Mouse (Mus musculus): ENCODE measurements around the gene Rasgef1a. TPM values are rescaled to one million over a fixed set of nuclear protein-coding genes. Genes with fewer than 3 reads are reported as not detected.

Rasgef1a gene
- polyA plus RNA-seq, 1 experiment from 2014 or later = 0.19 TPM

- no peaks in the 10 kb centered on the region for H3K9me3 ChIP-seq (ENCODE audit: control insufficient read depth, low read length)
- no peak overlapping the region for H3K4me2 ChIP-seq (ENCODE audit: low read length)
- ATAC-seq (ENCODE audit: insufficient number of reproducible peaks, insufficient read depth, low FRiP score, low read depth) = no peak
- H3K9ac ChIP-seq (ENCODE audit: low read length) = no peak overlapping the region
- H3K27me3 ChIP-seq (ENCODE audit: control insufficient read depth, insufficient read depth, low read length) = no peaks in the 10 kb centered on the region
- H3K4me3 ChIP-seq (ENCODE audit: control insufficient read depth in 1 of 2, insufficient read depth in 1 of 2, low read depth in 1 of 2, low read length in 2 of 2) = no peak overlapping the region
- peaks cover 16% of the 10 kb centered on the region in 2 experiments for H3K4me1 ChIP-seq (ENCODE audit: control insufficient read depth in 2 of 2, insufficient read depth in 2 of 2, low read length in 2 of 2)
- H3K27ac ChIP-seq (replicated peaks in 1 of 2; ENCODE audit: control insufficient read depth in 1 of 2, insufficient read depth in 1 of 2, low read depth in 2 of 2, low read length in 2 of 2) = no peak overlapping the region
- H3K36me3 ChIP-seq (ENCODE audit: control insufficient read depth, insufficient read depth, low read length) = no peaks in the 10 kb centered on the region
Measured at GRCm38 (mm10) chr6:118046924-118047323, 35.7 kb downstream of the Rasgef1a start.

DNA sequence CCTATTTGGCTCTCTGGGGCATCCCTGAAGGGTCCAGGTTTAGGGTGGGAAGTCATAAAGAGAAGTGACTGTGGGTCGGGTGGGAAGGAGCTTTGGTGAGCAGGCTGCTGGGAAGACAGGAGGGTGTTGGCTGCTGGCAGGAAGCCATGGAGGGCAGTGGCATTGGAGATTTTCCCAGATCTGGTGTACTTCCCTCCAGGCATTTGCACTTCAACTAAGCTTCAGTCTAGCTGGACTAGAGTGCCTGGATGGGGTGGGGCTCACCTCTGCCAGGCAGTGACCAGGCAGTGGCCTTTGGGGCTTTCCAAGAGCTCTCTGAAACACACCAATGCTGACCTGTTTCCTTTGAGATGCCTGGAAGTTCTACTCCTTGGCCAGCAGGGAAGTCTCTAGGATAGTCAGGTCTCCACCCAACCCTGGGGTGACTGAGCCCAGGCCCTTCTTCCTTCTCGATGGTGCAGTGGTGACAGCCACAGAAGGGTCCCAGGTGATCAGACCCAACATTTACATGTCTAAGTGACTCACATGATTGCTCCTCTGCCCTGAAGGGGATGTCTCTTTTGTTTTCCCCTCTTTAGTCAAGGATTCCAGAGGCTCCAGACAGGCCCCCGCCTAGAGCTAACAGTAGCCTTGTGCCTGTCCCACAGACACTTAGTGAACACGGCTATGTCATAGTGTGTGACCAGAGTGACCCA lies 36.7 kb downstream of the Rasgef1a start:
- Histone ChIP-seq H3K27me3 (ENCODE audit: control insufficient read depth, insufficient read depth, low read length) (no peaks in the 10 kb centered on the region), H3K4me1 (ENCODE audit: control insufficient read depth in 2 of 2, insufficient read depth in 2 of 2, low read length in 2 of 2) (peaks cover 17 to 20% of the 10 kb centered on the region in 2 experiments), H3K9me3 (ENCODE audit: control insufficient read depth, low read length) (no peaks in the 10 kb centered on the region), H3K9ac (ENCODE audit: low read length) (no peak overlapping the region), H3K4me2 (ENCODE audit: low read length) (no peak overlapping the region), H3K27ac (replicated peaks in 1 of 2; ENCODE audit: control insufficient read depth in 1 of 2, insufficient read depth in 1 of 2, low read depth in 2 of 2, low read length in 2 of 2) (no peak overlapping the region), H3K36me3 (ENCODE audit: control insufficient read depth, insufficient read depth, low read length) (no peaks in the 10 kb centered on the region), H3K4me3 (ENCODE audit: control insufficient read depth in 1 of 2, insufficient read depth in 1 of 2, low read depth in 1 of 2, low read length in 2 of 2) (no peak overlapping the region)
- 70% methylated on average over 4 of the region's 4 CpGs for WGBS
- ATAC-seq (ENCODE audit: insufficient number of reproducible peaks, insufficient read depth, low FRiP score, low read depth) = no peak

DNA sequence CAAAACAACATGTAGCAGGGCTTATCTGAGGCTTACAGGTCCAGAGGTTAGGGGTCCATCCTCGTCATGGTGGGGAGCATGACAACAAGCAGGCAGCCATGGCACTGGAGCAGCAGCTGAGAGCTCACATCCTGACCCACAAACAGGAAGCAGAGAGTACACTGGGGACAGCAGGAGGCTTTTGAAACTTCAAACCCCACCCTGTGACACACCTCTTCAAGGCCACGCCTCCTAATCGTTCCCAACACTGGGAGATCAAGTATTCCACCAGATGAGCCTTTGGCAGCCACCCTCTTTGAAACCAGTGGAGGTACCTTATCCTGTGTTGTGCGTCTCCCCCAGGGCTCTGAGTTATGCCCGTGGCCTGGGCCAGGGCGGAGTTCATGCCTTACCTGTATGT lies 38.5 kb downstream of the Rasgef1a start:
- H3K9me3 ChIP-seq (ENCODE audit: control insufficient read depth, low read length) = no peaks in the 10 kb centered on the region
- WGBS = 85% methylated on average over 6 of the region's 6 CpGs
- no peaks in the 10 kb centered on the region for H3K36me3 ChIP-seq (ENCODE audit: control insufficient read depth, insufficient read depth, low read length)
- H3K9ac ChIP-seq (ENCODE audit: low read length) = no peak overlapping the region
- no peak overlapping the region for H3K4me2 ChIP-seq (ENCODE audit: low read length)
- H3K27me3 ChIP-seq (ENCODE audit: control insufficient read depth, insufficient read depth, low read length) = no peaks in the 10 kb centered on the region
- H3K4me3 ChIP-seq (ENCODE audit: control insufficient read depth in 1 of 2, insufficient read depth in 1 of 2, low read depth in 1 of 2, low read length in 2 of 2) = no peak overlapping the region
- no peak overlapping the region for H3K27ac ChIP-seq (replicated peaks in 1 of 2; ENCODE audit: control insufficient read depth in 1 of 2, insufficient read depth in 1 of 2, low read depth in 2 of 2, low read length in 2 of 2)
- H3K4me1 ChIP-seq (ENCODE audit: control insufficient read depth in 2 of 2, insufficient read depth in 2 of 2, low read length in 2 of 2) = peaks cover 17 to 20% of the 10 kb centered on the region in 2 experiments
- no peak for ATAC-seq (ENCODE audit: insufficient number of reproducible peaks, insufficient read depth, low FRiP score, low read depth)

DNA sequence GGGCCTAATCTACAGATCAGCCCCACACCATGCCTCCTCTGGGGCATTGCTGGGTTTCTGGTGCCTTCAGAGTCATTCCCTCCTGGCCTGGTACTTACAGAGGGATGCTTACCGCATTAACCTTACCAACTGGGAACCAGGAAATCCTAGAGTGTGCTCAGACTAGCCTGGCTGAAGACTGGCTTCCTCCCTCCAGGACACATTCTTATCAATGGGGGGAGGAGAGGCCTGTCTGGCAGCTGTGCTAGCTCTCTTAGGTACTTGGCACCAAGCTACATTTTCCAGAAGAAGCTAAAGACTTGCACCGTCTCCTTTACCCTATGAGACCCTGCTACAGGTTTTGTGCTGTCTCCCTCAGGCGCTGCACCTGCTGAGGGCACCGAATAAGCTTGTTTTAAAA lies 40.2 kb downstream of the Rasgef1a start:
- no peaks in the 10 kb centered on the region for H3K36me3 ChIP-seq (ENCODE audit: control insufficient read depth, insufficient read depth, low read length)
- no peak overlapping the region for H3K27ac ChIP-seq (replicated peaks in 1 of 2; ENCODE audit: control insufficient read depth in 1 of 2, insufficient read depth in 1 of 2, low read depth in 2 of 2, low read length in 2 of 2)
- H3K4me1 ChIP-seq (ENCODE audit: control insufficient read depth in 2 of 2, insufficient read depth in 2 of 2, low read length in 2 of 2) = peaks cover 13 to 20% of the 10 kb centered on the region in 2 experiments
- H3K4me3 ChIP-seq (ENCODE audit: control insufficient read depth in 1 of 2, insufficient read depth in 1 of 2, low read depth in 1 of 2, low read length in 2 of 2) = no peak overlapping the region
- ATAC-seq (ENCODE audit: insufficient number of reproducible peaks, insufficient read depth, low FRiP score, low read depth) = 0 out of 2 replicates have a peak, but pooled peaks have one; percentile 24
- H3K27me3 ChIP-seq (ENCODE audit: control insufficient read depth, insufficient read depth, low read length) = no peaks in the 10 kb centered on the region
- H3K9ac ChIP-seq (ENCODE audit: low read length) = no peak overlapping the region
- 0 out of 2 replicates have a peak overlapping the region, but pooled peaks have one; percentile 6 for H3K4me2 ChIP-seq (ENCODE audit: low read length)
- WGBS = 30% methylated on average over 4 of the region's 4 CpGs
- no peaks in the 10 kb centered on the region for H3K9me3 ChIP-seq (ENCODE audit: control insufficient read depth, low read length)

GRCm38 (mm10) chr6:118055209-118055608 lies 44.0 kb downstream of the Rasgef1a start:
- no peak for ATAC-seq (ENCODE audit: insufficient number of reproducible peaks, insufficient read depth, low FRiP score, low read depth)
- Histone ChIP-seq H3K9me3 (ENCODE audit: control insufficient read depth, low read length) (no peaks in the 10 kb centered on the region), H3K27me3 (ENCODE audit: control insufficient read depth, insufficient read depth, low read length) (no peaks in the 10 kb centered on the region), H3K4me3 (ENCODE audit: control insufficient read depth in 1 of 2, insufficient read depth in 1 of 2, low read depth in 1 of 2, low read length in 2 of 2) (no peak overlapping the region), H3K36me3 (ENCODE audit: control insufficient read depth, insufficient read depth, low read length) (no peaks in the 10 kb centered on the region), H3K4me2 (ENCODE audit: low read length) (no peak overlapping the region), H3K4me1 (ENCODE audit: control insufficient read depth in 2 of 2, insufficient read depth in 2 of 2, low read length in 2 of 2) (peaks cover 13 to 16% of the 10 kb centered on the region in 2 experiments), H3K27ac (replicated peaks in 1 of 2; ENCODE audit: control insufficient read depth in 1 of 2, insufficient read depth in 1 of 2, low read depth in 2 of 2, low read length in 2 of 2) (no peak overlapping the region), H3K9ac (ENCODE audit: low read length) (no peak overlapping the region)
- 87% methylated on average over 10 of the region's 10 CpGs for WGBS

- Histone ChIP-seq H3K9ac (ENCODE audit: low read length) (no peak overlapping the region), H3K4me1 (ENCODE audit: control insufficient read depth in 2 of 2, insufficient read depth in 2 of 2, low read length in 2 of 2) (peaks cover 0 to 4% of the 10 kb centered on the region in 2 experiments; a peak in 2 of 4 replicates), H3K27ac (replicated peaks in 1 of 2; ENCODE audit: control insufficient read depth in 1 of 2, insufficient read depth in 1 of 2, low read depth in 2 of 2, low read length in 2 of 2) (no peak overlapping the region), H3K9me3 (ENCODE audit: control insufficient read depth, low read length) (no peaks in the 10 kb centered on the region), H3K4me3 (ENCODE audit: control insufficient read depth in 1 of 2, insufficient read depth in 1 of 2, low read depth in 1 of 2, low read length in 2 of 2) (no peak overlapping the region), H3K4me2 (ENCODE audit: low read length) (no peak overlapping the region), H3K36me3 (ENCODE audit: control insufficient read depth, insufficient read depth, low read length) (no peaks in the 10 kb centered on the region), H3K27me3 (ENCODE audit: control insufficient read depth, insufficient read depth, low read length) (peaks cover 15% of the 10 kb centered on the region)
- no peak for ATAC-seq (ENCODE audit: insufficient number of reproducible peaks, insufficient read depth, low FRiP score, low read depth)
- 87% methylated on average over 4 of the region's 4 CpGs for WGBS
Measured at GRCm38 (mm10) chr6:118061266-118061665, 50.0 kb downstream of the Rasgef1a start.

DNA sequence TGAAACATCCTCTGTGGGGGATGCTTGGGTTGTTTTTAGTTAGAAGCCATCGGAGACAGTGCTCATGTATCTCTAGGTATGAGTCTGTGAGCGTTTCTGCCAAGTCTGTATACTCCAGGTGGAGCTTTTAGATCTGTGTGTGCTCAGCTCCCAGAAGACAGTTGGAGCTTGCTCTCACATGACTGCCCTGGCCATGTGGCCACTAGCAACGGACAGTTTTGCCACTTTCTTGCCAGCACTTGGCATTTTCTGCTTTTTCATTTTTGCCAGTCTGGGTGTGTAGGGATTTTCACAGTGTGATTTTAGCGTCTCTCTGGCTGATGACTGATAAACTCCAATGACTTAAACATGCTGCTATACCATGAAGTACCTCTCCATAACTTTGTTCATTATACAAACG lies 52.0 kb downstream of the Rasgef1a start:
- H3K9ac ChIP-seq (ENCODE audit: low read length) = no peak overlapping the region
- H3K4me1 ChIP-seq (ENCODE audit: control insufficient read depth in 2 of 2, insufficient read depth in 2 of 2, low read length in 2 of 2) = peaks cover 4 to 13% of the 10 kb centered on the region in 2 experiments; a peak in 2 of 4 replicates
- no peaks in the 10 kb centered on the region for H3K36me3 ChIP-seq (ENCODE audit: control insufficient read depth, insufficient read depth, low read length)
- H3K9me3 ChIP-seq (ENCODE audit: control insufficient read depth, low read length) = no peaks in the 10 kb centered on the region
- no peak overlapping the region for H3K4me2 ChIP-seq (ENCODE audit: low read length)
- H3K27me3 ChIP-seq (ENCODE audit: control insufficient read depth, insufficient read depth, low read length) = peaks cover 20% of the 10 kb centered on the region
- ATAC-seq (ENCODE audit: insufficient number of reproducible peaks, insufficient read depth, low FRiP score, low read depth) = no peak
- H3K4me3 ChIP-seq (ENCODE audit: control insufficient read depth in 1 of 2, insufficient read depth in 1 of 2, low read depth in 1 of 2, low read length in 2 of 2) = no peak overlapping the region
- H3K27ac ChIP-seq (replicated peaks in 1 of 2; ENCODE audit: control insufficient read depth in 1 of 2, insufficient read depth in 1 of 2, low read depth in 2 of 2, low read length in 2 of 2) = no peak overlapping the region
- 63% methylated on average over 5 of the region's 5 CpGs for WGBS
